Mouse (Mus musculus) heart, postnatal 0 days (tissue): Measurements from ENCODE around the gene Gpr37l1.

Source experiments
- CTCF ChIP-seq: IDR thresholded peaks from 2 replicates; pipeline ENCODE4 v1.5.1; 2016; ENCODE audit warnings: antibody characterized with exemption, control low read depth, low read depth
- EP300 ChIP-seq: IDR thresholded peaks from 2 replicates; pipeline ENCODE4 v1.6.1; 2016; ENCODE audit warnings: antibody characterized with exemption, low read depth

GRCm38 (mm10) chr1:135185936-135186335, 18.5 kb upstream of the Gpr37l1 start:
- TF ChIP-seq CTCF: no peak
- no peak for TF ChIP-seq EP300
